Mouse (Mus musculus): ENCODE results near the gene Kcnh1. TPM values are rescaled to one million over a fixed set of nuclear protein-coding genes. Genes with fewer than 3 reads are reported as not detected.
A peak's percentile ranks its signal among the peaks of the same experiment; 100 is the strongest.

The Kcnh1 gene
- polyA plus RNA-seq, 1 experiment from 2014 or later: 0.39 TPM

DNA sequence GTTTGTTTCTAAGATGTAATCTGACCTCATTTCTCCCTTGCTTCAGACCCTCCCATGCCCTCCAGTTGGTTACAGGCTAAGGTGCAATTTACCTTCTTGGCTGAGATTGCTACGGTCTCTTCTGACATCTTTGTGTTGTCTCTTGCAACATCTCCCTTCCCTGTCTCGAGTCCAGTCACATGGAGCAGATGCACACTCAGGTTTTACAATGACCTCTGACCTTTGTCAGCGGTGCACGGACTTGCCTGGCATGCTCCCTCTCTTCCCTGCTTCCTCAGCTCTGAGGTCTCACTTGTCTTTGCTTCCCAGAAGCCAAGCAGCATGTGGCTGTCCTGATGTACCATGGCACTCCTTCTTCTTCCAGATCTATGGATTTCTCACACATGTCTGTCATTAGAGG, 33.6 kb downstream of the Kcnh1 start:
- H3K9me3 ChIP-seq (replicated peaks; ENCODE audit: control insufficient read depth, low read length): no peaks in the 10 kb centered on the region; the same call in 1 of the 2 replicates
- WGBS (ENCODE audit: insufficient replicate concordance): 49% methylated on average over 4 of the region's 4 CpGs
- no peak overlapping the region for H3K4me3 ChIP-seq (ENCODE audit: low read depth, low read length)

DNA sequence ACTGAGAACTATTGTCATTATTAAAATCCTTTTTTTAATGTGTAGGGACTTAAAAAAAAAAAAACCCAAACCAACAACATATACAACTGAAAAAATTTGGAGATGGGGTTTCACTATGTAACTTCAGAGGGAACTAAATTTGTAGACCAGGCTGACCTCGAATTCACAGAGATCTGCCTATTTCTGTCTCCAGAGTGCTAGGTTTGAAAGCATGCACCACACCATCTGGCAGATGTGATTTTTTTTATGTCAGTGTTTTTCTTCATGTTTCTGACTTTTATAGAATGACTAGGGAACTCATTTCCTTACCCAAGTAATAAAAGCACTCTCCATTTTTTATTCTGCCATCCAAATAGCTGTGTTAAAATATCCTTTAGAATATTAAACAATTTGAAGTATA, 42.1 kb downstream of the Kcnh1 start:
- no peak overlapping the region for H3K4me2 ChIP-seq
- no peak overlapping the region for H3K4me3 ChIP-seq (ENCODE audit: low read depth, low read length)
- no peak overlapping the region for H3K27ac ChIP-seq (ENCODE audit: low read depth, low read length)
- H3K4me1 ChIP-seq (ENCODE audit: control insufficient read depth, insufficient read depth, low read length): no peaks in the 10 kb centered on the region
- no peak overlapping the region for H3K9ac ChIP-seq (ENCODE audit: low read depth, low read length)
- WGBS (ENCODE audit: insufficient replicate concordance): 57% methylated on average over 1 of the region's 1 CpGs
- H3K36me3 ChIP-seq (ENCODE audit: control insufficient read depth, insufficient read depth, low read length): no peaks in the 10 kb centered on the region
- ATAC-seq (replicated peaks; ENCODE audit: insufficient number of reproducible peaks, low FRiP score, low TSS enrichment): no peak
- no peaks in the 10 kb centered on the region for H3K27me3 ChIP-seq (ENCODE audit: control insufficient read depth, insufficient read depth, low read length)
- no peaks in the 10 kb centered on the region; the same call in 1 of the 2 replicates for H3K9me3 ChIP-seq (replicated peaks; ENCODE audit: control insufficient read depth, low read length)

More for the DNA sequence above, 33.6 kb downstream of the Kcnh1 start:
- Histone ChIP-seq H3K27ac (ENCODE audit: low read depth, low read length) (no peak overlapping the region), H3K4me1 (ENCODE audit: control insufficient read depth, insufficient read depth, low read length) (no peaks in the 10 kb centered on the region), H3K27me3 (ENCODE audit: control insufficient read depth, insufficient read depth, low read length) (no peaks in the 10 kb centered on the region), H3K9ac (ENCODE audit: low read depth, low read length) (no peak overlapping the region), H3K4me2 (no peak overlapping the region), H3K36me3 (ENCODE audit: control insufficient read depth, insufficient read depth, low read length) (no peaks in the 10 kb centered on the region)
- ATAC-seq (replicated peaks; ENCODE audit: insufficient number of reproducible peaks, low FRiP score, low TSS enrichment): no peak

DNA sequence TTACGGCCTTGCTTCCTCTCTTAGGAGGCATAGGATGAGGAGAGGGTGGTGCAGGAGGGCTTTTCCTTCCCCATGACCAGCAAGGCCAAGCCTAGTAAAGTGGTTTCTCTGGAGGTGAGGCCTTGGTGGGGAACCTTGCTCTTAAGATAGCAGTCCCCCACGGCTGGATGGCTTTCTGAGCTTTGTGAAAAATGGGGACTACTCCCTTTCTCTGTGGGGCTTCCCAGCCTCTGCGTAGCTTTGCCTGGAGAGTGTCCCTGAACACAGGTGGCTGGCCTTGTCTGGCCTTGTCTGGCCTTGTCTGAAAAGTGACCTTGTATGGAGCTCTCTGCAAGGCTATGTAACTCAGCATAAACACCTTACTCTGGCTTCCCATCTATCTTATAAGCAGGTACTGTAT, 56.3 kb downstream of the Kcnh1 start:
- Histone ChIP-seq H3K27me3 (ENCODE audit: control insufficient read depth, insufficient read depth, low read length) (no peaks in the 10 kb centered on the region), H3K27ac (ENCODE audit: low read depth, low read length) (0 out of 2 replicates have a peak overlapping the region, but pooled peaks have one; percentile 10), H3K4me3 (ENCODE audit: low read depth, low read length) (no peak overlapping the region), H3K9me3 (replicated peaks; ENCODE audit: control insufficient read depth, low read length) (no peaks in the 10 kb centered on the region), H3K4me1 (ENCODE audit: control insufficient read depth, insufficient read depth, low read length) (no peaks in the 10 kb centered on the region; the same call in 1 of the 2 replicates), H3K9ac (ENCODE audit: low read depth, low read length) (no peak overlapping the region), H3K36me3 (ENCODE audit: control insufficient read depth, insufficient read depth, low read length) (no peaks in the 10 kb centered on the region), H3K4me2 (no peak overlapping the region)
- no peak for ATAC-seq (replicated peaks; ENCODE audit: insufficient number of reproducible peaks, low FRiP score, low TSS enrichment)
- WGBS (ENCODE audit: insufficient replicate concordance): 66% methylated on average over 3 of the region's 3 CpGs

DNA sequence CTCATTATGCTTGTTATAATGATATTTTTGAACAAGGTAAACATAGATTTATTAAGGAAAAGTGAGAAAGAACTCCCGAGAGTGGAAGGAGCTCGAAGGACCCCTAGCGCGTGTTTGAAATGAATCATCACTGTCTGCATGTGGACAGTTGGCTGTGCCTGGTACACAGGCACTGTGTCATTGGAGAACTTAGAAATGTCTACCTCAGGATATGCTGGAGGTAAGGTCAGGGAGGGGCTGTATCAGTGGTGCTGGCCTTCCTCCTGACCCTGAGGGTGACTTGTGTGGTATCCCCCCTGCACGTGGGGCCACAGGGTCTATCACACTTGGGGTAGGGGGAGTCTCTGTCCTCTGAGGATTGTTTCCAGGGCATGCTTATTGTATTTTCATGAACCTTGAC, 68.6 kb downstream of the Kcnh1 start:
- Histone ChIP-seq H3K4me3 (ENCODE audit: low read depth, low read length) (no peak overlapping the region), H3K27me3 (ENCODE audit: control insufficient read depth, insufficient read depth, low read length) (no peaks in the 10 kb centered on the region), H3K36me3 (ENCODE audit: control insufficient read depth, insufficient read depth, low read length) (no peaks in the 10 kb centered on the region), H3K4me1 (ENCODE audit: control insufficient read depth, insufficient read depth, low read length) (no peaks in the 10 kb centered on the region), H3K4me2 (no peak overlapping the region), H3K9me3 (replicated peaks; ENCODE audit: control insufficient read depth, low read length) (no peaks in the 10 kb centered on the region), H3K27ac (ENCODE audit: low read depth, low read length) (no peak overlapping the region), H3K9ac (ENCODE audit: low read depth, low read length) (no peak overlapping the region)
- WGBS (ENCODE audit: insufficient replicate concordance): 83% methylated on average over 5 of the region's 5 CpGs
- no peak for ATAC-seq (replicated peaks; ENCODE audit: insufficient number of reproducible peaks, low FRiP score, low TSS enrichment)

DNA sequence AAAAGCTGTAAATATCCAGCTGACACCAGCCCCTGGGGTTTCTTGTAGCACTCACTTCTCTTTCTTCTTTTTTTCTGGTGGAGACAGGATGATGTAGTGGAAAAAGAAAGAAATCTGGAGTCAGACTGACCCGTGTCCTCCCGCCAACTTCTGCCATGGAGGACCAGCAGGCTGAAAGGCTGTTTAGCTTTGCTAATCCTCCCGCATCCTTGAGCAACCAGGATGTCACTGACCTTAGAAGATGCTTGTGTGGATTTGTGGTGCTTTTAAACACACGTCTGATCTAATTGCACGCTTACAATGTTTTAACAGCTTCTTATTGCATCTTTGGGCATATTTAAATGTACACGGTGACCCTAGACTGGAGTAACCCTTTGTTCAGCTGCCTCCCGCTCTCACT, 69.0 kb downstream of the Kcnh1 start:
- no peak overlapping the region for H3K27ac ChIP-seq (ENCODE audit: low read depth, low read length)
- H3K9me3 ChIP-seq (replicated peaks; ENCODE audit: control insufficient read depth, low read length): no peaks in the 10 kb centered on the region
- WGBS (ENCODE audit: insufficient replicate concordance): 79% methylated on average over 7 of the region's 7 CpGs
- H3K27me3 ChIP-seq (ENCODE audit: control insufficient read depth, insufficient read depth, low read length): no peaks in the 10 kb centered on the region
- H3K9ac ChIP-seq (ENCODE audit: low read depth, low read length): no peak overlapping the region
- no peak overlapping the region for H3K4me3 ChIP-seq (ENCODE audit: low read depth, low read length)
- ATAC-seq (replicated peaks; ENCODE audit: insufficient number of reproducible peaks, low FRiP score, low TSS enrichment): no peak
- no peaks in the 10 kb centered on the region for H3K4me1 ChIP-seq (ENCODE audit: control insufficient read depth, insufficient read depth, low read length)
- H3K4me2 ChIP-seq: no peak overlapping the region
- no peaks in the 10 kb centered on the region for H3K36me3 ChIP-seq (ENCODE audit: control insufficient read depth, insufficient read depth, low read length)

DNA sequence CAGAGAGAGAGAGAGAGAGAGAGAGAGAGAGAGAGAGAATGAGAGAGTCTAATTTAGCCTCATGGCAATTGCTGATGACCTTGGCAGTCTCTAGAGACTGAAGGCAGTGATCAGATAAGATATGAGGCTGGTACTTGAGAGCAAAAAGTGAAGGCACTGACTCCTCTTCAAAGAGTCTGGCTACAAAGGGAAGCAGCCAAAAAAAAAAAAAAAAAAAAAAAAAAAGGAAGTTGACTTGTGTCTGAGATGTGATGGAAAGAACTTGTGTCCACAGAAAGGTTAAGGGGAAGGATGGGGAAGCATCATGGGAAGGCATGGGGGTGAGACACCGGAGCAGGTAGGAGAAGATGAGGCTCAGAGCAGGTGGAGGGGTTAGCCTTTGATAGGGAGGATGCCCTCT, 75.1 kb downstream of the Kcnh1 start:
- 74% methylated on average over 1 of the region's 1 CpGs for WGBS (ENCODE audit: insufficient replicate concordance)

DNA sequence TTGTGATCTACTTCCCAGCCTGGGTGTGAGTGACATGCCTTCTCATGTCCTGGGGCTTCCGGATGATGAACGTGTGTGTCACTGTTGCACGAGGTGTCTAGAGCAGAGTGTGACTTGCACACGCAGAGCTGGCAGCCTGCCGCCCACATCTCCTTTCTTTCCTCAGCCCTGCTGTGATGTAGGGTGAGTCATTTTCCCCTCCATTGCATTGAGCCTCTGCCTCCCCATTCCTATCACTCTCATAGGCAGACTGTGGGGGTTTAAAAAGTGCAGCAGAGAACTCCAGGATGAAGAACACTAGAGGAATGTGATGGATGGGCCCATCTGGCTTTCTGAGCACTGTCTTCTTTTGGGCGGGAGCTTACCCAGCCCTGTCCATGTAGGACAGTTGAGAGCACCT, 76.4 kb downstream of the Kcnh1 start:
- 84% methylated on average over 6 of the region's 6 CpGs for WGBS (ENCODE audit: insufficient replicate concordance)
- Histone ChIP-seq H3K36me3 (ENCODE audit: control insufficient read depth, insufficient read depth, low read length) (no peaks in the 10 kb centered on the region), H3K27me3 (ENCODE audit: control insufficient read depth, insufficient read depth, low read length) (no peaks in the 10 kb centered on the region), H3K4me1 (ENCODE audit: control insufficient read depth, insufficient read depth, low read length) (no peaks in the 10 kb centered on the region), H3K9ac (ENCODE audit: low read depth, low read length) (no peak overlapping the region), H3K4me2 (no peak overlapping the region), H3K4me3 (ENCODE audit: low read depth, low read length) (no peak overlapping the region), H3K9me3 (replicated peaks; ENCODE audit: control insufficient read depth, low read length) (no peaks in the 10 kb centered on the region), H3K27ac (ENCODE audit: low read depth, low read length) (no peak overlapping the region)
- no peak for ATAC-seq (replicated peaks; ENCODE audit: insufficient number of reproducible peaks, low FRiP score, low TSS enrichment)

More for the DNA sequence above, 75.1 kb downstream of the Kcnh1 start:
- H3K27ac ChIP-seq (ENCODE audit: low read depth, low read length): no peak overlapping the region
- no peak overlapping the region for H3K4me2 ChIP-seq
- no peaks in the 10 kb centered on the region for H3K36me3 ChIP-seq (ENCODE audit: control insufficient read depth, insufficient read depth, low read length)
- no peaks in the 10 kb centered on the region for H3K9me3 ChIP-seq (replicated peaks; ENCODE audit: control insufficient read depth, low read length)
- H3K27me3 ChIP-seq (ENCODE audit: control insufficient read depth, insufficient read depth, low read length): no peaks in the 10 kb centered on the region
- no peak overlapping the region for H3K4me3 ChIP-seq (ENCODE audit: low read depth, low read length)
- no peaks in the 10 kb centered on the region for H3K4me1 ChIP-seq (ENCODE audit: control insufficient read depth, insufficient read depth, low read length)
- no peak for ATAC-seq (replicated peaks; ENCODE audit: insufficient number of reproducible peaks, low FRiP score, low TSS enrichment)
- H3K9ac ChIP-seq (ENCODE audit: low read depth, low read length): no peak overlapping the region

DNA sequence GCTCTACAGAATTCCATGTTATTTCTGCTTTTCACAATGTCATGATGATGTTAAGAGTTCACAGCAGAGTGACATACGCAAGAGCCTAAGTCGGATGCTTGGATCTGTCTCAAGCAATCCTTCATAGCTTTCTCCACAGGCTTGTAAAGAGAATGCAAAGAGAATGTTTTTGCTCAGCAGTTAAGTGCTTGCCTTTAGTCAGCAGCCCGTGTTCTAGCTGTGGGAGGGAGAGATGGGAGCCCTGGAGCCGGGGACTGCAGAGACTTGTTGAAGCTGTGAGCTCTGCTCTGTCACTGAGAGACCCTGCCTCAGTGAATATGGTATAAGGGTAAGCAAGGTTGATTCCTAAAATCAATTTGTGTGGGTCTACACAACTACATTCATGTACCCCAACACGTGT, 78.3 kb downstream of the Kcnh1 start:
- Histone ChIP-seq H3K9me3 (replicated peaks; ENCODE audit: control insufficient read depth, low read length) (no peaks in the 10 kb centered on the region), H3K9ac (ENCODE audit: low read depth, low read length) (no peak overlapping the region), H3K36me3 (ENCODE audit: control insufficient read depth, insufficient read depth, low read length) (no peaks in the 10 kb centered on the region), H3K27ac (ENCODE audit: low read depth, low read length) (no peak overlapping the region), H3K27me3 (ENCODE audit: control insufficient read depth, insufficient read depth, low read length) (no peaks in the 10 kb centered on the region), H3K4me1 (ENCODE audit: control insufficient read depth, insufficient read depth, low read length) (no peaks in the 10 kb centered on the region), H3K4me3 (ENCODE audit: low read depth, low read length) (no peak overlapping the region), H3K4me2 (no peak overlapping the region)
- ATAC-seq (replicated peaks; ENCODE audit: insufficient number of reproducible peaks, low FRiP score, low TSS enrichment): no peak
- 74% methylated on average over 5 of the region's 5 CpGs for WGBS (ENCODE audit: insufficient replicate concordance)

DNA sequence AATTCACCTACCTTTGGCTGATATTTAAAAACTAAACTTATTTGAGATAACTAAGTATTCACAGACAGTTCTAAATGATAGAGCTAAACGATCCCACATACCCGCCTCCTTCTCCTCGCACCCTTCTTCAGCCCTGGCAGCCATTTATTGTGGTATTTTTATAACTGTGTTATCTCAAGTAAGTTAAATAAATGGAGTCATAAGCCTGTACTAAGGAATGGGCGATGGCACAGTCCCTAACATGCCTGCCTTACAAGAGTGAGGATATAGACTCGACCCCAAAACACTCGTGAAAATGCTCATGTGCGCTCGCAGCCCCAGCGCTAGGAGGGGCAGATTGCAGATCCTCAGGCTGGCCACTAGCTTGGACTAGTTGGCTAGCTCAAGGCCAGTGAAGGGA, 79.3 kb downstream of the Kcnh1 start:
- H3K4me3 ChIP-seq (ENCODE audit: low read depth, low read length): no peak overlapping the region
- H3K27me3 ChIP-seq (ENCODE audit: control insufficient read depth, insufficient read depth, low read length): no peaks in the 10 kb centered on the region
- ATAC-seq (replicated peaks; ENCODE audit: insufficient number of reproducible peaks, low FRiP score, low TSS enrichment): no peak
- H3K9me3 ChIP-seq (replicated peaks; ENCODE audit: control insufficient read depth, low read length): no peaks in the 10 kb centered on the region
- no peak overlapping the region for H3K27ac ChIP-seq (ENCODE audit: low read depth, low read length)
- WGBS (ENCODE audit: insufficient replicate concordance): 83% methylated on average over 9 of the region's 9 CpGs
- H3K4me2 ChIP-seq: no peak overlapping the region
- H3K9ac ChIP-seq (ENCODE audit: low read depth, low read length): no peak overlapping the region
- no peaks in the 10 kb centered on the region for H3K4me1 ChIP-seq (ENCODE audit: control insufficient read depth, insufficient read depth, low read length)
- no peaks in the 10 kb centered on the region for H3K36me3 ChIP-seq (ENCODE audit: control insufficient read depth, insufficient read depth, low read length)

Measured in heart, embryonic 11.5 days (tissue).